Mouse (Mus musculus) T-helper 17 cell (primary cell): ENCODE data around the gene Usp24.
"Not testable (repeated sequence)": the region's sequence is repeated elsewhere in the genome, so short reads cannot be mapped to it uniquely, and the experiment has no call there.

ENCODE experiments used
- in situ Hi-C, 2 experiments: fragments of 300-600 bp; cut with MboI, MseI; formaldehyde crosslinking; loops; 1 replicate in 1 of 2; 2 replicates in 1 of 2; pipeline ENCODE4 v1.15.1; 2025; ENCODE audit warnings: high pct_unique_total_duplicates in 2 of 2

Usp24 gene

DNA sequence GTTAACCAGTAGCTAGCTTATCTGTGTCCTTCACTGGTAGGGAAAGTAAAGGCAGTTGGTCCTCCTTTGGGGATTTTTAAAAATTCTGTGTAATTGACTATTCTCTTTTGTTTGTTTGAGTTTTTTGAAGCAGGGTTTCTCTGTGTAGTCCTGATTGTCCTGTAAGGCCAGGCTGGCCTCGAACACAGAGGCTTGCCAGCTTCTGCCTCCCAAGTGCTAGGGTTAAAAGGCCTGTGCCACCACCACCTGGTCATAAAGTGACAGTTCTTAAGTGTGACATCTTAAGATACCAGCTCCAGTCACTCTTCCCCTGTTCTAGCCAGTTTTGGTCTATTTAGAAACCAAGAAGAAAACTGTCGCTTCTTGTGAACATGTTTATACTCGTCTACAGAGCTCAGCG lies 2.2 kb downstream of the Usp24 start:
- in situ Hi-C loops = loop anchor here in 1 of 2 experiments (5.0 kb wide), 1 partner anchor 86 kb away; no protein-coding TSS in a partner anchor

DNA sequence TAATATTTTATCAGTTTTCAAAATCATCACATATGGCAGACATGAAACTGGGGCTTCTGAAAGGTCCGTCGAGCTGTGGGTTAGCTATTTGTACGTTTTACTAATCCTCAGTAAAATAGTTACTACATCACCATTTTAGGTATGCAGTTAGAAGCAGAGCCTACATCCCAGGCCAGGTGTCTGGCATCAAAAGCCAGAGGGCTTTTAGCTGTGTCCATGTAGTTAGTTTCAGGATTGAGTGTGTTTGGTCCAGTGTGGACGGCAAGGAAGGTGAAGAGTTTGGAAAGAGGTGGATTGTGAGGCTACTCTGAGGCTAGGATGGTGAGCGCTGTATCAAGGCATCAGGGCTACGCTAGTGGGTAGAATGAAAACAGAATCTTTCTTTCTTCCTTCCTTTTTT lies 3.0 kb downstream of the Usp24 start:
- in situ Hi-C loops = loop anchor here in 1 of 2 experiments (5.0 kb wide), 1 partner anchor 87 kb away; no protein-coding TSS in a partner anchor

DNA sequence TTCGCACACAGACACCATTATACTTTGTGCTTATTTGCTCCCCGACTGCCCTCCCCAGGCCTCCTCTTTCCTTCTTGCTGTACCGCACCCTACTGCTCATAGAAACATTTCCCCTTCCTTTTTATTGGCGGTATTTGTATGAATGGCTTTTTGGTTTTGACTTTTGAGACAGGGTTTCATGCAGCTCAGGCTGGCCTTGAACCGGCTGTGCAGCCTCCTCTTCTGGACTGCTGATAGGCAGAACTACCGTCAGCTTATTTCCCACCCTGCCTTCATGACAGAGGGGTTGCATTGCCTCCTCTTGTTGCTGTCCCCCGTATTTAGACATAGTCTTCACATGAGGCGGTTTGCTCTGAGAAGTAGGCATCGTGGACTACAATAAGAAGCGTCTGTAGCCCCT lies 6.8 kb downstream of the Usp24 start:
- in situ Hi-C loops = loop anchor here in 1 of 2 experiments (5.0 kb wide), 1 partner anchor 96 kb away; no protein-coding TSS in a partner anchor

DNA sequence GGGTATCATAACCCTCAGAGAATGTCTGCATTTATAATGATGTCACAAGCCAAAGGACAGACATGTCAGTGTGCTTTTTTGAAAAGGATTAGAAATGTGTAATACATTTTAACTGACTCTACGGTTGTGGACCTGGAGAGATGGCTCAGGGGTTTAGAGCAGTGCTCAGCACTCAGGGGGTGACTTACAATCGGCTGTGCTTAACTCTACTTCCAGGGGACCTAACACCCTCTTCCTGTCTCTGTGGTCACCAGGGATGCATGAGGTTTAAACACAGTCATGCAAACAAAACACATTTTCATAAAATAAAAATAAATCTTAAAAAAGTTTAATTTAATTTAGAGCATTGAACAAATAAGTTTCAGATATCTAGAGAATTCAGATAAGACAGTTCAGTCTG lies 7.3 kb downstream of the Usp24 start:
- in situ Hi-C loops = loop anchor here in 1 of 2 experiments (5.0 kb wide), 1 partner anchor 96 kb away; no protein-coding TSS in a partner anchor

DNA sequence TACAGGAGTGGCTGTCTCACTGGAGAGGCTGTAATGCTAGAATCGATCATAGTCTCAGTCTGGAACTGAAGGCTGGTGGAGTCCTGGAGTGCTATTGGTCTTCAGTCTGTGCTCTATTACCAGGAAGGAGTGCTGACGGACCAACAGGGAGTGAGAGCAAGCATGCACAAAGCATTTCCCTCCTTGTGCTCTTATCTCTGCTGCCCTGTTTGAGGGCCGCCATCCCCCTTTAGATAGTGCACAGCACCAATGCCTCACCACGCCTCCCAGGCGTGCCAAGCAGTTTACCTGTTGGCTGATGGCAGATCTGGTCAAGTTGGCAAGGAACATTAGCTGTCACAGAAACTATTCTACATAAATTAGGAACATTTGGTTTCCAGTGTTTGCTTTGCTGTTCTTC lies 11.4 kb downstream of the Usp24 start:
- in situ Hi-C loops = loop anchor here in 1 of 2 experiments (5.0 kb wide), 1 partner anchor 55 kb away; no protein-coding TSS in a partner anchor

DNA sequence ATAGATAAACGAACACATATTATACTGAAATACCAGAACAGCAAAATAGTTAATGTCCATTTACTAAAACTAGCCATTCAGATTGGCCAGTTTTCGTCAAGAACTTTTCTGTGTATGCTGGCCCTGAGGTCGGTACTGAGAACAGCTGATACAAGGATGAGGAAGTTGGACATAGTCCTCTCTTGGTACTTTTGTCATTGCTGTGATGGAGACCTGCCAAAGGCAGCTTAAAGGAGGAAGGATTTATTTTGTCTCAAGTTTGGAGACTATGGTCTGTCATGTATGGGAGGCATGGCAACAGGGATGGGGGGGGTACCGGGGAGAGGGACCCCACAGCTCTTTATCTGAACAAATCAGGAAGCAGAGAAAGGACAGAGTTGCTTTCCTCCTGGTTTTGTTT lies 12.7 kb downstream of the Usp24 start:
- in situ Hi-C loops = loop anchor here in 1 of 2 experiments (5.0 kb wide), 1 partner anchor 56 kb away; no protein-coding TSS in a partner anchor

DNA sequence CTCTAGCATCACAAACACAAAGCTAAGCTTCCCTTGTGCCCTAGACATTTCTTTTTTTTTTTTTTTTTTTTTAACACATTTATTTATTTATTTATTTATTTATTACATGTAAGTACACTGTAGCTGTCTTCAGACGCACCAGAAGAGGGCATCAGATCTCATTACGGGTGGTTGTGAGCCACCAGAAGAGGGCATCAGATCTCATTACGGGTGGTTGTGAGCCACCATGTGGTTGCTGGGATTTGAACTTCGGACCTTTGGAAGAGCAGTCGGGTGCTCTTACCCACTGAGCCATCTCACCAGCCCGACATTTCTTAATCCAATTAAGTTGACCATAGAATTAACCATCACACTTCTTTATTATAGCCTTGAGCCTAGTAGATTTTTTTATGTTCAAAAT lies 13.2 kb downstream of the Usp24 start:
- in situ Hi-C loops = loop anchor here in 1 of 2 experiments (5.0 kb wide), 1 partner anchor 57 kb away; no protein-coding TSS in a partner anchor

DNA sequence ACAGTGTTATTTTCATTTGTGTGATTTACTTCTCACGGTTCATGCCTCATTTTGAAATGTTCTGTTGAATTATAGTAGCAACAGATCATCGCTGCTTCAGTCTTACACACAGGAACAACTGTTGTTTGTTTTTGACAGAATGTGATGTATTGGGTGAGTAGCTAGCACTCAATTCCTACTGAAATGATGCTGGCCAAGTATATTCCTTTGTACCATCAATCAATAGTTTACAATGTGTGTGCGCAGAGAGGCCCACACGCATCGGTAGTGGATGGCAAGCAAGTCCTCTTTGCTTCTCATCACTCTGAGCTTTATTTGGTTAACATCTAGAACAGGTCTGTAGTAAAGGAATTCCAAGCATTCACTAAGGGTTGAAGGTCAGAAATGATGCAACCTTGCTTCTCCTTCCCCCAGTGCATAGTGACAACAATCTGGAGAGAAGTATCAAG lies 14.4 kb downstream of the Usp24 start:
- in situ Hi-C loops = no loop called here

DNA sequence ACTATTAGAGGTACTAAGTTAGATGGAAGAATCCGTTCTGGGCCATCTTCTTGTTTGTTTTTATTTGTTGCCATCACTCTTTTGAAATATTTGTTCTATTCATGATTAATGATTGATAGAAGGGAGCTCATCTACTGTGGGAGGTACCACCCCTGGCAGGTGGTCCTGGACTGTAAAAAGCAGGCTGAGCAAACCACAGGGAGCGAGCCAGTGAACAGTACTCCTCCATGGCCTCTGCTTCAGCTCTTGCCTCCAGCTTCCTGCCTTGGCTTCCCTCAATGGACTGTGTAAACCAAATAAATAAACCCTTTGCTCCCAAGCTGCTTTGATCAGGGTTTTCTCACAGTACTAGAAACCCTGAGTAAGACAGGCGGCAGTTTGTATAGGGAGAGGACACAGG lies 17.1 kb downstream of the Usp24 start:
- in situ Hi-C loops = no loop called here

DNA sequence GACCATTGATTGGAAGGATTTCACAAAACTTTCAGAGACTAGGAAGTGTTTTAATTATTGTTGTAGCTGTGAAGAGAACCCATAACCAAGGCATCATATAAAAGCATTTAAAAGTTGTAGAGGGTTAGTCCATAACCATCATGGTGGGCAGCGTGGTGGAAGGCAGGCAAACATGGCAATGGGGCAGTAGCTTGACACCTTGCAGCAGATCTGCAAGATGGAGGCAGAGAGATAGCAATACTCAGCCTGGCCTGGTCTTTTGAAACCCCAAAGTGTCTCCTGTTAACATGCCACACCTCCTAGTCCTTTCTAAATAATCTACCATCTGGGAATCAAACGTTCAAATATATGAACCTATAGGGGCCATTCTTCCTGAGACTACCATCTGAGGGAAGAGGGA lies 17.6 kb downstream of the Usp24 start:
- in situ Hi-C loops = no loop called here

DNA sequence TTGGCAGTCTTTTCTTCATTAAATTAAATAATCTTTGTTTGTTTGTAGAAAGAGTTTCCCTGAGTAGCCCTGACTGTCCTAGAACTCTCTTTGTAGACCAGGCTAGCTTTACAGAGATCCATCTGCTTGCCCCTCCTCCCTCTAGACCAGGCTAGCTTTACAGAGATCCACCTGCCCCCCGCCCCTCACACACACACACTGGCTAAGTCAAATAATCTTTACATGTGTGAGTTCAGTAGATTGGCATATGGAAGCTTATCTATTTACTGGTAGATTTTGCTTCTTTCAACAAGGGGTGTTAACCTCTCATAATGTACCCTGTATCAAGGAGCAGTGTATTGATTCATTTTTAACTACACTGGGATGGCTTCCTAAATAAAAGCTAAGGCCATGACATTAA lies 19.8 kb downstream of the Usp24 start:
- in situ Hi-C loops = no loop called here

DNA sequence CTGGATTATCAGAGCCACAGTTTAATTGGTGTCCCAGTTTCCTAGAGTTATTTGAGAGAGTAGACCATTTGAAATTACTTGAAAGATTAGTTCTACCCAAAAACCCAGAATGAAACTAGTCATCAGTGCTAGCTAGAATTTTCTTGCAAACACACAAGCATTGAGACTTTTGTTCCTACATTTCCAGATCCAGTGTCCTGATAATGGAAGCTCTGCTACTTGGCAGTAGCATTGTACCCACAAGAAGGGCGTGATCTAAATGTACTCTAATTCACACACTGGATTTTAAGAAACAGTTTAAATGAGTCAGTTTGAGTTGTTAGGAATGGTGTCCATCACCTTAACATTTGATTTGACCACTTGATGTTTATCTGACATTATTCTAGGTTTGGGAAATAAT lies 31.7 kb downstream of the Usp24 start:
- in situ Hi-C loops = no loop called here

DNA sequence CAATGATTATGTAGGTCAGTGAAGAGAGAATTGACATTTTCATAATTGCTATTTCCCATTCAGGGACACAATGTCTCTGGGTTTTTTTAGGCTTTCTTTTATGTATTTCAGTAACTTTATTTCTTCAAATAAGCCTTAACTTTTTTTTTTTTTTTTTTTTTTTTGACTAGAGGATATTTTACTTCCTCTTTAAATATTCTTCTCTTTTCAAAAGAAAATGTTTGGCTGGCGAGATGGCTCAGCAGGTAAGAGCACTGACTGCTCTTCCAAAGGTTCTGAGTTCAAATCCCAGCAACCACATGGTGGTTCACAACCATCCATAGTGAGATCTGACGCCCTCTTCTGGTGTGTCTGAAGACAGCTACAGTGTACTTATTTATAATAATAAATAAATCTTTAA lies 39.0 kb downstream of the Usp24 start:
- in situ Hi-C loops = not testable (repeated sequence)

DNA sequence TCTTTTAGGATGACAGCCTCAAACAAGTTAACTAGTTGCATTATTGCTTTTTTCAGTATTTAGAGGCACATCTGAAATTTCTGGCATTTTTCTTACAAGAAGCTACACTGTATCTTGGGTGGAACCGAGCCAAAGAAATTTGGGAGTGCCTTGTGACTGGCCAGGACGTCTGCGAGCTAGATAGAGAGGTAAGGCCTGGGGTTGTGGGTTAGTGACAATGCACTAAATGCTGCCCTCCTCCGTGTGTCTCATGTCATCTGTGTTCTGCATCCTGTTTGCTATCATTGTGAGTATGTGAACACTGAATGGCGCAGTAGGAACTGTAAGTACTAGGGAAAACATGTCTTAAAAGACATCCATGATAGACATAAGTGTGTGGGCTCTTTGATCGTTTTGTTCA lies 54.0 kb downstream of the Usp24 start:
- in situ Hi-C loops = no loop called here

DNA sequence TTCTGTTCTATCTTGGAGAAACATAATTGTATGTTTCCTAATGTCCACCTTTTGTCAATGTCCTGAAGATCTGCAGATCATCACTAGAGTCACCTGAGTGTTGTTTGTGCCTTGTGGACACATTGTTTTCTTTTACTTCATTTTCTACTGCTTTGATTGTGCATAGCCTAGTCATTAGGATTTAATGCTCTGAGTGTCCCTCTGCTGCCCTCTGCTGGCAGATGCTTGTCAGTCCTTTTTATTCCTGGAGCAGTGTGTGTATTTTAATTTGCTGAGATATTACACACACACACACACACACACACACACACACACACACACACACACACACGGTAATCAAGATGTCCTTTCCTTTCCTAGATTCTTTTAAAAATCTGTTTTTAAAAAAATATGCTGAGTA lies 59.8 kb downstream of the Usp24 start:
- in situ Hi-C loops = loop anchor here in 1 of 2 experiments (5.0 kb wide), 1 partner anchor 46 kb away; no protein-coding TSS in a partner anchor

DNA sequence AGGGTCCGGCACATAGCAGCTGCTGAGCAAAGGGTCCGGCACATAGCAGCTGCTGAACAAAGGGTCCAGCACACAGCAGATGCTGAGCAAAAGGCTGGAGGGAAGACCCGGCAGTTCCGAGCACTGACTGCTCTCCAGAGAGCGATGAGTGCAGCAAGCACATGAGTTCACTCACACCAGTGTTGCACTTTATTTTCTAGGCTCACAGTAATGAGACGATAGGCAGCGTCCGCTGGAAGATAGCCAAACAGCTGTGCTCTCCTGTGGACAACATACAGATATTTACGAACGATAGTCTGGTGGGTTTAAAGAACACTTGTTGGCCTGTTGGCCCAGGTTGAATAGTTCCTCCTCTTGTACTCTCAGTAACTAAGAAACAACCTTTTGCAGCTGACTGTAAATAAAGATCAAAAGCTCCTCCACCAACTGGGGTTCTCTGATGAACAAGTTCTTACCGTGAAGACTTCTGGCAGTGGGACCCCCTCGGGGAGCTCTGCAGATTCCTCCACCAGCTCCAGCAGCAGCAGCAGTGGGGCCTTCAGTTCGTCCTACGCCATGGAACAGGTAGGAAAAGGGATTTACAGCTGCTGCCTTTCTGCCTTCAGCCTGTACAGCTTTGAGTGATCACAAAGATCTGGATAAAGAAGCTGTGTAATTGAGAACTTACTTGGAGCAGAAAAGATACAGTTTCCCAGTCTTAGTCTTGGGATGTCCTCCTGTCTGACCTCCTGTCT lies 63.0 kb downstream of the Usp24 start:
- in situ Hi-C loops = loop anchor here in 1 of 2 experiments (5.0 kb wide), 1 partner anchor 43 kb away; no protein-coding TSS in a partner anchor

DNA sequence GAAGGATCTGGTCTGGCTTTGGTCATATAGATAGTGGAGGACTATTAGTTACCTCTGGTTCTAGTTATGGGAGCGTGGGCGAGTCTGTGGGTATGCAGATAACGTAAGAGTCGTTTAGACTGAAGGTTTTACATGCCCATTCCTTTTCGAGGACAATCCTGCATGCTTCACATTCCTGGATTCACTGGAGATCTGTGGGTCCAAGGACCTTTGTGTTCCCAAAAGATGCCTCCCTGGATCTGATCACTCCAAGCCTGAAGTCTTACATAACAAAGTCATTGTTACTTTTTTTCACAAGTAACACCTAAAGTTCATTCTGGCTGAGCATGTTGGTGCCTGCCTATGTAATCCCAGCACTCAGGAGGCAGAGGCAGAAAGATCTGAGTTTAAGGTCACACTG lies 65.1 kb downstream of the Usp24 start:
- in situ Hi-C loops = no loop called here

DNA sequence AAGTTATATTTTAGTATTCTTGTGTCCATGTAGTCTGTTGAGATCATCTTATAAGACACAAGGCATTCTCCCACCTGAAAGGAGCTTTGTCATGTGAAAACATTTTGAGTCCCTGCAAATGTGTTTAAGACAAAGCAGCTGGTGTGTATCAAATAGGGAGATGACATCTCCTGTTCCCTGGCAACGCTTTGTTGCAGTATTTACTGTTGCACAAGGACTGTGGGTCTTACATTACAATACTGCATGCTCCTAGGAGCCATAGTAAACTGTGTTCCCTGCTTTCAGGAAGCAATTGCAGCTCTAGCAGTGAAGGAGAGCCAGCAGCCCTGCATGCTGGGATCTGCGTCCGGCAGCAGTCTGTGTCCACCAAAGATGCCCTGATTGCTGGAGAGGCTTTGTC lies 73.9 kb downstream of the Usp24 start:
- in situ Hi-C loops = no loop called here

DNA sequence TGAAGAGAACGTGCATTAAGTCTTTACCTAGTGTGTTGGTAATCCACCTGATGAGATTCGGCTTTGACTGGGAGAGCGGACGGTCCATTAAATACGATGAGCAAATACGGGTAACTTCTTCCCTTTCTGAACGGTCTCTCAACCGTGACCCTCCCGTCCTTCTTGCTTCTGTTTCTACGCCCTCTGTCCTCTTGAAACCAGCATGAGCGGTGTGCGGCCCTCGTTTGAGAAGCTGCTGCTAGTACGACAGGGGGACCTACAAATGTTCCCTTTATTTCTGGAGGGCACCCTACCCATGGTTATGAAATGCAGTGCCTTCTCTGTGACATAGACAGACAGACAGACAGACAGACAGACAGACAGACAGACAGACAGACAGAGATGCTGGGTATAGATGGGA lies 93.6 kb downstream of the Usp24 start:
- in situ Hi-C loops = loop anchor here in 1 of 2 experiments (10.0 kb wide), 1 partner anchor 985 kb away; no protein-coding TSS in a partner anchor

DNA sequence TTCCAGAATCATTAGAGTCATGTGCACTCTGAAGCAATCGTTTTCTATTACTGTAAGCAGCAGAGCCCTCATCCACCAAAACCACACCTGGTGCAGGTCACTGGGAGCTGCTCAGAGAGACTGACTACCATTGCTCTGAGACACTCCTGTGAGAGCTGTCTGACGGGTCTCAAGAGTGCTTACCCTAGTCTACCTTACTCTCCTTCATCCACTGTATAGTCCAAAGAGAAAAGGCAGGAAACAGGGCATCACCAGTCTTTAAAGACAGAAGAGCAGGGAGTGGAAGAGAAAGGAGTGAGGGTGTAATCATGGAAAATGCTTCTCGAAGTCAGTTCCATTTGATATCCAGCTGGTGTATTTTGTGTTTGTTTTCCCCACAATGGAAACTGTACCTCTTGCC lies 103.2 kb downstream of the Usp24 start:
- in situ Hi-C loops = no loop called here

DNA sequence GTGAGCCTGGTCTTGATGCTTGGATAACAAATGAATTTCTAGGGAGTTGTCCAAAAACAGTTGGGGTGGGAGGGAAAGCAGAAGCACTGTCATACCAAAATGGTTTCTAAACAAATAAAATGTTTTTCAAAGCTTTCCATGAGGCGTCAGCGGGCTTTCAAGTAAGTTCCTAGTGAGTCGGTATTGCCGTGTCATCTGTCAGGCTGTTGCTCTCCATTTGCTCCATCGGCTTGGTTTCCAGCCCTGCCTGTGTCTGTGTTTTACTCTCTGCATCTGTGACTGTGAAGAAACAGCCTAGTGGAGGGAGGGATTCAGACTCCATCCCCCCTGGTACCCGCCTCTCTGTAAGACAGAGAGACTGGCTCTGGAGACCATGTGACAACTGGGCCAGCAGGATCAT lies 103.8 kb downstream of the Usp24 start:
- in situ Hi-C loops = loop anchor here in 1 of 2 experiments (5.0 kb wide), 1 partner anchor 42 kb away; no protein-coding TSS in a partner anchor

DNA sequence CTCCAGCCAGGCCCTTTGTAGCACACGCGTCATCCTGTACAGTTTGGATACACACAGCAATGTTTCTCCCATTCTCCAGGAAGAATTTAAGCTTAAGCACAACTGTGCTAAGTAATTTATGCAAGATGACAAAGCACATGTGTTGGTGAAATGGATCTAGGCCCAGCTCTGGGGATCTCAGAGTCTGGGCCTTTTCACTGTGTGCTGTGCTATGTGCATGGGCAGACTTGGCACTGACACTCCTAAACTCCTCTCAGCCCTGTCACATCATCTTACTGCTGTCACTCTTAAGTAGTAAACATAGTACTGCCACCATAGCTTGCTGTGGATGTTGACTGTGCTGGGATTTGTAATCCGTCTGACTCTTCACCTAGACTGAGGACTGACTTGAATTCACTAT lies 106.6 kb downstream of the Usp24 start:
- in situ Hi-C loops = loop anchor here in 1 of 2 experiments (5.0 kb wide), 1 partner anchor 45 kb away; no protein-coding TSS in a partner anchor

DNA sequence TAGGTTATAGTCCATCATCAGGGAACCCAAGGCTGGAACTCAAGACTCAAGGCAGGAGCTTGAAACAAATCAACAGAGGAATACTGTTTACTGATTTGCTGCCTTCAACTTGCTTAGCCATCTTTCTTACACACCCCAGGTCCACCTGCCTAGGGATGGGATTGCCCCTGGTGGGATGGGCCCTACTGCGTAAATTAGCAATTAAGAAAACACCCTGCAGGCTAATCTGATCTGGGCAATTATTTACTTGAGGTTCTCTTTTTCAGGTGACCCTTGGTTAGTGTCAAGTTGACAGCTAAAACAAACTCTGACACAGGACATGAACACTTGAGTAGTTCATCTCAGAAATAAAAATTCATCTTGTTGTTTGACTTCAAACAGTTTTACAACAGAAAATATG lies 108.5 kb downstream of the Usp24 start:
- in situ Hi-C loops = loop anchor here in 1 of 2 experiments (5.0 kb wide), 1 partner anchor 47 kb away; no protein-coding TSS in a partner anchor
